ENCODE assay signal across 15 mouse cellular contexts in the genomic region with DNA sequence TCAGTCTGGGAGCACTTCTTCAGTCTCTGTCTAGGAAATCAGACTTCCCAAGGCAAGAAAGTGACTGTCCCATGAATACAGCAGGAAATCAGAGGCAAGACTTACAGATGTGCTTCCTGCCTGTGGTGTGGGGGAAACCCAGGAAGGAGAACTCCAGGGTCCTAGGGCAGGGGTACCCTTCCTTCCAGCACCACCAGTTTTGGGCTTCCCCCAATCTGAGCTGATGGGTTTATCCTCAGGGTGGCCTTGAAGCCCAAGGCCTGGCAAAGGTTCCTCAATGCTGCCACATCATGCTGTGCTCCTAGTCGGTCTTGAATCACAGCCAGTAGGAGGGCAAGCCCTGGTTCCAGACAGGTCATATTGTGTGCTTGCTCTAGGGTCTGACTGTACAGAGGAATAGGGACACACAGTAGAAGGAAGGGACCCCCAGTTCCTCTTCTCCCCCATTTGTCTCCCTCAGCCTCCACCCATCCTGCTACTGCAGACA. TPM values are rescaled to one million over a fixed set of nuclear protein-coding genes. Genes with fewer than 3 reads are reported as not detected.
DNase-seq lines count a peak whose midpoint lies in the region.
"Had no signal": no experiment of that assay in that cellular context is flagged by ENCODE, and none has a peak within 500 bp of the region (broad histone marks: within the 10 kb centered on the region; RNA-seq: fewer than 3 reads in every experiment).

No protein-coding gene starts in this region.

- DNase-seq in cerebellum, adult 9-11 months: peak; percentile 53
- no peak for DNase-seq in cerebellum, adult 18-20 months
- DNase-seq in ovary, adult 18-20 months (ENCODE audit: low spot score): peak; percentile 66
- no peak for DNase-seq in ovary, postnatal 10 days (ENCODE audit: low spot score)
- DNase-seq in adrenal gland, postnatal 25 days: peak; percentile 71
- DNase-seq in thymus, postnatal 25 days: no peak
- DNase-seq: cerebellum, adult 2 months; cerebellum, postnatal 14 days; forebrain, postnatal 0 days; gastrocnemius, postnatal 25 days had no signal

RNA-seq across cellular contexts. Expression of a gene that starts 10.4 kb away (rescaled TPM):
- total RNA-seq in adrenal gland, postnatal 25 days (2021): 12.0 and 12.8 TPM in 2 replicates

RNA-seq across cellular contexts. Expression of a gene that starts 45.6 kb away (rescaled TPM):
- 11.1 and 12.8 TPM in 2 replicates for total RNA-seq in adrenal gland, postnatal 25 days (2021)

RNA-seq across cellular contexts. Expression of a gene that starts 47.0 kb away (rescaled TPM):
- not detected in 2 replicates for total RNA-seq in adrenal gland, postnatal 25 days (2021)
- total RNA-seq: CH12.LX; forebrain, postnatal 0 days; gastrocnemius, adult 18-20 months; gastrocnemius, postnatal 25 days; granulocyte monocyte progenitor cell, adult 5-6 weeks; heart, adult 8-10 months; heart, postnatal 25 days had no signal

Comparison
In these comparisons a context has a peak if more than half of its experiments do, and no peak if none do; other contexts are left out.
1. DNase-seq: peak in cerebellum, adult 9-11 months (single experiment), ovary, adult 18-20 months (single experiment) and adrenal gland, postnatal 25 days (single experiment); none in cerebellum, adult 18-20 months (0 of 2), ovary, postnatal 10 days (single experiment) and thymus, postnatal 25 days (single experiment).